Mouse (Mus musculus): ENCODE data around the gene Emp3. TPM values are rescaled to one million over a fixed set of nuclear protein-coding genes. Genes with fewer than 3 reads are reported as not detected.
"Not testable (repeated sequence)": the region's sequence is repeated elsewhere in the genome, so short reads cannot be mapped to it uniquely, and the experiment has no call there.

The Emp3 gene
- total and polyA plus RNA-seq, 3 experiments, result 18.8 to 135 (median 56.6) TPM

DNA sequence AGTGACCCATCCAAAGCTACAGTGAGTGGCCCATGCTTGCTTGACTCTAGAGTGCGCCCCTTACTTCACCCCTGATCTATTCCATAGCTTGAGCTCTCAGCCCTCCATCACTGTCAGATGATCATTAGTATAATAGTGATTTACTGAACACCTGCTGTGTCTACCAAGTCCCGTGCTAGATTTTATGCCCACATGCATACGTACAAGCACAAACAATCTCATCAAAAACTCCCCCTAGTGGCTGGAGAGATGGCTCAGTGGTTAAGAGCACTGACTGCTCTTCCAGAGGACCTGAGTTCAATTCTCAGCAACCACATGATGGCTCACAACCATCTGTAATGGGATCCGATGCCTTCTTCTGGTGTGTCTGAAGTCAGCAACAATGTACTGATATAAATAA lies 23.1 kb downstream of the Emp3 start:
- Histone ChIP-seq H3K9ac (ENCODE audit: insufficient read depth, low read depth) (peak overlapping the region; percentile 79; the same call in 1 of the 2 replicates), H3K4me3 (replicated peaks in 1 of 3; ENCODE audit: low read depth in 2 of 3, low read length in 2 of 3, poor library complexity in 1 of 3) (peak overlapping the region in 1 of 3 experiments; percentile 63), H3K4me1 (ENCODE audit: control insufficient read depth in 1 of 2, insufficient read depth in 2 of 2) (peaks cover 0 to 19% of the 10 kb centered on the region in 2 experiments; a peak in 3 of 4 replicates), H3K4me2 (ENCODE audit: insufficient read depth, low read depth, poor library complexity, severe bottlenecking) (peak overlapping the region; percentile 68)
- dilution Hi-C loops (cut with MboI; ENCODE audit: extremely low pct_ligation_motif_present, extremely low pct_unique_long_range_greater_than_20kb, low sequenced_read_pairs); H3K79me2 ChIP-seq (replicated peaks; ENCODE audit: control insufficient read depth, extremely low read depth, insufficient read depth, poor library complexity, severe bottlenecking); H3K36me3 ChIP-seq (replicated peaks in 1 of 2; ENCODE audit: control insufficient read depth in 1 of 2, insufficient read depth in 1 of 2, low read length in 1 of 2); H3K9me3 ChIP-seq (replicated peaks; ENCODE audit: low read length); in situ Hi-C loops (cut with MboI; ENCODE audit: low pct_ligation_motif_present, low pct_unique_long_range_greater_than_20kb, low sequenced_read_pairs); H3K27me3 ChIP-seq (replicated peaks); H3K27ac ChIP-seq (ENCODE audit: insufficient read depth, low read depth); DNase-seq (ENCODE audit: extremely low read depth): not testable (repeated sequence)
- TF ChIP-seq CTCF (conservative IDR thresholded peaks at IDR 0.05 in 1 of 2, IDR thresholded peaks at IDR 0.05 in 1 of 2; ENCODE audit: low read depth in 2 of 2, low read length in 2 of 2), result peak; percentile 19 to 39; a peak in 2 of 4 replicates

DNA sequence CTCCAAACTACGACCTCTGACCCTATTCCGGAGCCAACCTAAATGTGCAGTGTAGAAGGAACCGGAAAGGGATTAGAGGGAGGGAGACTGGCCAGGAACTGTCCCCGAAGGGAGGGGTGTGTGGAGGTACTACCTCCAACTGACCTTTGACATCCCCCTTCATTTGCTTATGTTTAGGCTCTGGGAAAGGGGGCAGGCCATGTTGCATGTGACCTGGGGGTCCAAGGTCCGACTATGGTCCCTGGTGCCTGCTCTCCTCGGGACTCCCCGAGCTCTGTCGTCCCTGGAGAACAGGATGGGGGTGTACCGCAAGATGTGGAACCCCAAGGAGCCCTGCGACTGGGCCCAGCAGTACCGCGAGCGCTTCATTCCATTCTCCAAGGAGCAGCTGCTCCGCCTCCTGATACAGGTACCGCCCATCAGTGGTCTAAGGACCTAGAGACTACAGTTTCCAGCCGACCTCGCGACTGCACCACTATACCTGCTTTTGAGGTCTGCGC lies 23.9 kb downstream of the Emp3 start:
- Histone ChIP-seq H3K27me3 (replicated peaks) (no peaks in the 10 kb centered on the region), H3K27ac (ENCODE audit: insufficient read depth, low read depth) (peak overlapping the region; percentile 59), H3K79me2 (replicated peaks; ENCODE audit: control insufficient read depth, extremely low read depth, insufficient read depth, poor library complexity, severe bottlenecking) (no peaks in the 10 kb centered on the region), H3K4me2 (ENCODE audit: insufficient read depth, low read depth, poor library complexity, severe bottlenecking) (peak overlapping the region; percentile 68), H3K9ac (ENCODE audit: insufficient read depth, low read depth) (peak overlapping the region; percentile 79), H3K36me3 (replicated peaks in 1 of 2; ENCODE audit: control insufficient read depth in 1 of 2, insufficient read depth in 1 of 2, low read length in 1 of 2) (peaks cover 0 to 7% of the 10 kb centered on the region in 2 experiments), H3K4me1 (ENCODE audit: control insufficient read depth in 1 of 2, insufficient read depth in 2 of 2) (peaks cover 3 to 27% of the 10 kb centered on the region in 2 experiments; a peak in 3 of 4 replicates), H3K9me3 (replicated peaks; ENCODE audit: low read length) (no peaks in the 10 kb centered on the region), H3K4me3 (replicated peaks in 1 of 3; ENCODE audit: low read depth in 2 of 3, low read length in 2 of 3, poor library complexity in 1 of 3) (peak overlapping the region; percentile 63 to 80 (median 77))
- TF ChIP-seq CHD2 (IDR thresholded peaks at IDR 0.05; ENCODE audit: low read length) (peak; percentile 63), NELFE (IDR thresholded peaks at IDR 0.05; ENCODE audit: low read depth, low read length) (0 out of 2 replicates have a peak, but pooled peaks have one; percentile 9), NRF1 (IDR thresholded peaks at IDR 0.05; ENCODE audit: low read depth, low read length) (no peak), ZC3H11A (IDR thresholded peaks at IDR 0.05; ENCODE audit: low read depth, low read length) (no peak), E2F4 (IDR thresholded peaks at IDR 0.05; ENCODE audit: insufficient replicate concordance, low read depth, low read length) (no peak), CTCF (conservative IDR thresholded peaks at IDR 0.05 in 1 of 2, IDR thresholded peaks at IDR 0.05 in 1 of 2; ENCODE audit: low read depth in 2 of 2, low read length in 2 of 2) (no peak), GABPA (IDR thresholded peaks at IDR 0.05; ENCODE audit: insufficient replicate concordance, low read depth, low read length) (no peak), TBP (conservative IDR thresholded peaks at IDR 0.05; ENCODE audit: low read depth, low read length) (peak; percentile 4; the same call in 1 of the 2 replicates), JUND (conservative IDR thresholded peaks at IDR 0.05; ENCODE audit: low read depth, low read length) (no peak), SIN3A (IDR thresholded peaks at IDR 0.05; ENCODE audit: low read length) (peak; percentile 57; the same call in 1 of the 2 replicates), KAT2A (IDR thresholded peaks at IDR 0.05; ENCODE audit: insufficient replicate concordance, low read length) (no peak), POLR2A (IDR thresholded peaks at IDR 0.05; ENCODE audit: low read depth, low read length) (peak; percentile 49; the same call in 1 of the 2 replicates), BHLHE40 (IDR thresholded peaks at IDR 0.05; ENCODE audit: low read depth, low read length) (peak; percentile 42; the same call in 1 of the 2 replicates), MAX (IDR thresholded peaks at IDR 0.05; ENCODE audit: low read length) (no peak; the same call in 1 of the 2 replicates), RCOR1 (conservative IDR thresholded peaks at IDR 0.05; ENCODE audit: low read depth, low read length) (no peak), MXI1 (IDR thresholded peaks at IDR 0.05; ENCODE audit: low read depth, low read length) (peak; percentile 54; the same call in 1 of the 2 replicates), TCF12 (IDR thresholded peaks at IDR 0.05; ENCODE audit: low read depth, low read length) (peak; percentile 20; the same call in 1 of the 2 replicates), HCFC1 (IDR thresholded peaks at IDR 0.05; ENCODE audit: low read depth, low read length) (peak; percentile 52; the same call in 1 of the 2 replicates), ETS1 (conservative IDR thresholded peaks at IDR 0.05; ENCODE audit: low read depth, low read length) (no peak), USF1 (IDR thresholded peaks at IDR 0.05; ENCODE audit: low read depth, low read length) (no peak; the same call in 1 of the 2 replicates), MAZ (IDR thresholded peaks at IDR 0.05; ENCODE audit: low read depth, low read length) (0 out of 2 replicates have a peak, but pooled peaks have one; percentile 29), ELF1 (IDR thresholded peaks at IDR 0.05; ENCODE audit: low read depth, low read length) (no peak), IRF4 (IDR thresholded peaks at IDR 0.05; ENCODE audit: low read depth, low read length) (0 out of 2 replicates have a peak, but pooled peaks have one; percentile 7), MEF2A (IDR thresholded peaks at IDR 0.05; ENCODE audit: borderline replicate concordance, low read depth, low read length) (0 out of 2 replicates have a peak, but pooled peaks have one; percentile 8), MAFK (IDR thresholded peaks at IDR 0.05; ENCODE audit: insufficient replicate concordance, low read length) (no peak), ZMIZ1 (IDR thresholded peaks at IDR 0.05; ENCODE audit: low read depth, low read length) (peak; percentile 57; the same call in 1 of the 2 replicates)
- dilution Hi-C loops (cut with MboI; ENCODE audit: extremely low pct_ligation_motif_present, extremely low pct_unique_long_range_greater_than_20kb, low sequenced_read_pairs), result no loop called here
- peak; percentile 82 for DNase-seq (ENCODE audit: extremely low read depth)
- in situ Hi-C loops (cut with MboI; ENCODE audit: low pct_ligation_motif_present, low pct_unique_long_range_greater_than_20kb, low sequenced_read_pairs), result no loop called here
